Mouse (Mus musculus): ENCODE data around the gene Kctd7. TPM values are rescaled to one million over a fixed set of nuclear protein-coding genes. Genes with fewer than 3 reads are reported as not detected.

The Kctd7 gene
- 6.3 and 8.8 TPM in 2 replicates for polyA plus RNA-seq (2012; ENCODE audit: low replicate concordance)

GRCm38 (mm10) chr5:130144334-130145312 is at the start of gene Kctd7:
TSS of gene Kctd7 (plus strand) at chr5:130144861.

GRCm38 (mm10) chr5:130171423-130171954 is 26.8 kb downstream of the Kctd7 start, which contains the start of gene Rabgef1:
TSS of gene Rabgef1 (plus strand) at chr5:130171798.

Other genes with a start within 250 kb of the Kctd7 start
- gene Zbed5, start 249.1 kb upstream of the Kctd7 start, polyA plus RNA-seq (2012; ENCODE audit: low replicate concordance): 0.63 and 9.1 TPM in 2 replicates
- gene Phkg1, start 246.3 kb upstream of the Kctd7 start, polyA plus RNA-seq (2012; ENCODE audit: low replicate concordance): 0.12 TPM in 1 of 2 replicates, not detected in the other
- 2.1 and 4.2 TPM in 2 replicates for gene Nupr1l, start 236.3 kb upstream of the Kctd7 start, polyA plus RNA-seq (2012; ENCODE audit: low replicate concordance)
- gene Vkorc1l1, start 202.9 kb upstream of the Kctd7 start, polyA plus RNA-seq (2012; ENCODE audit: low replicate concordance): 6.3 and 7.4 TPM in 2 replicates
- gene Gusb, start 141.8 kb upstream of the Kctd7 start, polyA plus RNA-seq (2012; ENCODE audit: low replicate concordance): 15.6 and 22.0 TPM in 2 replicates
- 10.3 and 17.1 TPM in 2 replicates for gene Asl, start 115.6 kb upstream of the Kctd7 start, polyA plus RNA-seq (2012; ENCODE audit: low replicate concordance)
- 8.1 and 9.9 TPM in 2 replicates for gene Crcp, start 115.6 kb upstream of the Kctd7 start, polyA plus RNA-seq (2012; ENCODE audit: low replicate concordance)
- 17.5 and 48.8 TPM in 2 replicates for gene Tpst1, start 71.5 kb upstream of the Kctd7 start, polyA plus RNA-seq (2012; ENCODE audit: low replicate concordance)
- 18.4 and 26.5 TPM in 2 replicates for gene Rabgef1, start 26.9 kb downstream of the Kctd7 start, polyA plus RNA-seq (2012; ENCODE audit: low replicate concordance)
- 21.7 and 46.6 TPM in 2 replicates for gene Tmem248, start 72.2 kb downstream of the Kctd7 start, polyA plus RNA-seq (2012; ENCODE audit: low replicate concordance)
- gene Sbds, start 110.7 kb downstream of the Kctd7 start, polyA plus RNA-seq (2012; ENCODE audit: low replicate concordance): 7.0 and 29.9 TPM in 2 replicates
- gene Tyw1, start 110.8 kb downstream of the Kctd7 start, polyA plus RNA-seq (2012; ENCODE audit: low replicate concordance): 5.4 and 7.6 TPM in 2 replicates
- gene Caln1, start 224.6 kb downstream of the Kctd7 start, polyA plus RNA-seq (2012; ENCODE audit: low replicate concordance): not detected in 2 replicates
- gene A330070K13Rik, start 239.8 kb downstream of the Kctd7 start, polyA plus RNA-seq (2012; ENCODE audit: low replicate concordance): not detected in 2 replicates

All from hematopoietic multipotent progenitor cell, adult 10-12 weeks (in vitro differentiated cells).